Mouse (Mus musculus): Measurements from ENCODE around the gene Hsf2bp. TPM values are rescaled to one million over a fixed set of nuclear protein-coding genes. Genes with fewer than 3 reads are reported as not detected.
A peak's percentile ranks its signal among the peaks of the same experiment; 100 is the strongest.

The Hsf2bp gene
- total RNA-seq, 2 experiments from 2014 or later: 0.59 to 0.96 TPM

DNA sequence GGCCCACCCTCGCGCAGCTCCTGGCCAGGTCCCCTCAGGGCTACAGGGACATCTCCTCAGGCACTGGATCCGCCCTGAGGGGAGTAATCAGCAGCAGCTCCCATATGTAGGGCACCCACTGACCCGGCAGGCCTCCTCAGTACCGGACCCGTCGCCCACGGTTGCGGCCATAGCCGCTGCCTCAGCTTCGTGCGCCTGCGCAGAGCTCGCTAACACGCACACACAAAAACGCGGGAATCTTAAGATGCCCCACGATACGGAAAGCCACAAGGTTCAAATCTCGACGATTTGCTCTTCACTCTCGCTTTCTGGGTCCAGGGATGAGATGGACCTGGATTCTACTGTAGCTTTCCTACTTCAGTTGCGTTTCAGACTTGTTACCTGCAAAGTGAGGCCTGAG, 1.8 kb downstream of the Hsf2bp start:
- no peak for DNase-seq (ENCODE audit: low spot score in 2 of 2)

DNA sequence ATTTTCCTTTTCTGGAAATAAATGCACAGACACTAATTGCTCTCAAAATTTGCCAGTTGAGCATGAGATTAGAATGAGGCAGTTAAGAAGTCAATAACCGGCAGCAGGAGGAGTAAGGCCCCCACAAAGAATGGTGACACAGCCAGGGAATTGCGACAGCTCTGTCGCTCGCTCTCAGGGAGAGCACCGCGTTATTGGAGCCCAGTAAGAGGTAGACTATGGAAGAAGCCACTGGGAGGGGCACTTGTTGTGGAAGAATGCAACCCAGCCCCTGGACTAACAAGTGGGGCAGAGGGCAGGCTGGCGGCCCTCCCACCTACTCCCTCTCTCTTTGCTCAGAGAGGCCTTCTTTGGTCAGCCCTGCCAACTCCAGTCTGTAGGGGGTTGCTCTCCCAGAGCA, 4.5 kb downstream of the Hsf2bp start:
- no peak for DNase-seq (ENCODE audit: low spot score in 2 of 2)

DNA sequence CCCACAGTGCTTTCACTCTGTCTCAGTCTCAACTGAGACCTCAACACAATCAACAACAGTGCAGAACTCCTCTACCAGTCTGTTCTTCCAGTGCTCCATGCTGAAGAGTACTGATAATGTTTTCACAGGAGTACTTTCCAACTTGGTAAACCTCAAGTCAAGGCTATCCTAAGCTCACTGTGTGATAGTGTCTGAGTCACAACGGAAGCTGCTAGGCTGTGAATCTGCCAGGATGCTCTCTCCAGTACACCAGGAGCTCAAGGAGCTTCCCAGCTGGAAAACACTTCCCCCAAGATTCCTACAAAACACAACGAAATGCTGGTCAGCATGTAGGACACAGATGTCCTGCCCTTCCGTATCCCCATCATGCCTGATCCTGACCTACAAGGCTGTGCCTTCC, 7.8 kb downstream of the Hsf2bp start:
- no peak for DNase-seq (ENCODE audit: low spot score in 2 of 2)

DNA sequence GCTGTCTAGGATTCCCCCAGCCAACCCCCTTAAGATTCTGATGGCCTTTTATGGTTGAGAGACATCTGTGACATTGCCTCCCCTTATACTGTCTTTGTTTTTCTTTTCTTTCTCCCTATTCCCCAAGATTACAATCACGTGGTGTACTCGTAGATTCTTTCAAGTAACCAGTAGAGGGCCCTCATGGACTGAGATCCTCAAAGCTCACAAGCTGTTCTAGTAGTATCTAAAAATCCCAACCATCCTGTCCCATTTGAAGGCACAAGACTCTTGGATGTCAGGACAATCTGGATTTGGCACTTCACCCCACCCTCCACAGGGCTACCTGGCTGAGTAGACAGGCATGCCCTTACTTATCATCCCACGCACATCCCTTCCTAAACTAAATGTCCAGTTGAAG, 8.5 kb downstream of the Hsf2bp start:
- peak in 1 of 2 experiments; percentile 55 for DNase-seq (ENCODE audit: low spot score in 2 of 2)

DNA sequence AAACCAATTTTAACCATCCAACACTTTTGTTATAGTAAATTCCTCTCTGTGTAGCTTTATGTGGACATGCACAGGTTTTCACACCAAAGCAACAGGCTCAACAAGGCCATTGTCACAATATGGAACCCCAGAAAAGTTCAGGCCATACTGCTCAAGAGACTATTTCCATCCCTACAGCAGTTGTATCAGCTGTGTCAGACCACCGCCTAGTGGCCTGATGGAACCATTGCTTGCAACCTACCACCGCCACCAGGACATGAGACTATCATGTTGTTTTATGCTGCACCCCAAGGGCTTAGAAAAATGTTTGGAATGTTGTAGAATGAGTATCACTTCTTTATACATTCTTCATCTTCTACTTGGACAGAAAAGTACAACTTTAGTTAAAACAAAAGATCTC, 10.8 kb downstream of the Hsf2bp start:
- peak; percentile 27 to 78 for DNase-seq (ENCODE audit: low spot score in 2 of 2)

DNA sequence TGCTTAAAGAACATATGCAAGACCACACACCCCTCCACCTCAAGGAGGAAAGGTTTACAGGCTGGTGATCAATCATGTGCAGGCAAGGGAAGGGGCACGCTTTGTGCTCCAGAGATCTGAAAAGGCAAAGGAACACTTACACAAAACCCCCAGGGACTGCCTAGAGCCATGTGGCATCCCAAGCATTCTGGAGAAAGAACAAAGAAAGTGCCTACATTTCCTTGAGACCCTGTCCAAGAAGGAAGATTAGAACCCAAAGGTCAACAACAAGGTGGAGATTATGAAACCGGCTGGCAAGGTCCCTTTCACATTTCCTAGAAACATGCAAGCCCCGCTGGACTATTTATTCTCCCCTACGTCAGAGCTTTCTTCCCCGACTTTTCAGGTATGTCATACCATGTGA, 11.5 kb downstream of the Hsf2bp start:
- DNase-seq (ENCODE audit: low spot score in 2 of 2): no peak

DNA sequence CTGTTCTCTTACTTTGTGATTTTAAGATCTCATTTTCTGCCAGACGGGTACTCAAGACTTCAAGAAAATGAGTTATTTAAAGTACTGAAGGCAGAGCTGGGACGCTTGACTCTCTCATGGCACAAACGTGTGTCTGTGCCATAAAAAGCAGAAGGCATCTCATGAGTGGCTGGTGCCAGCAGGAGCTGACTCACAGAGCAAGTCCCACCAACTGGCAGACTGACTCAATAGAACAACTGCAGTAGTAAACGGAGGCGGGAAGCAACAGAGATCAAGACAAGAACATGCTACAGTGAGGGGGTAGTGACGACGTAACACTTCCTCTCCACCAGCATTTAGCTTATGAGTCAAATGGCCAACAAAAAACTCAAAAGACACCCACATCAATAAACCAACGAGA, 13.1 kb downstream of the Hsf2bp start:
- DNase-seq (ENCODE audit: low spot score in 2 of 2): peak; percentile 83 to 91

DNA sequence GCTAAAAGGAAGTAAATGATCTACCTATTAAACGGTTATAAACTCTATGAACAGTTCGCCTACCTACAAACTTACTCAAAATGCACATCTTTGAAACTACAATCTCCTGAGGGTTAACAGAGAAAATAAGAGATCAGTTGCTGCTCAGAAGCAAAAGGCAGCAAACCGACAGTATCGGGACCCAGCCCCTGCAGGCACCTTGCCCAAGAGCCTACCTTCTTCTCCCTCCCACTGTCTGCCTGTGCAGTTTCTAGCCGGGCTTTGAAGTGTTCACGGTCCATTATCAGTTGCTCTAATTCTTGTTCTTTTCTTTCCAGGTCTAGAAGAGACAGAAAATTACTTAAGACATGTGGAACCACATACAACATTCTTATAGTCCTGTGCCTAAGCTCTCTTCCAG, 13.6 kb downstream of the Hsf2bp start:
- no peak for DNase-seq (ENCODE audit: low spot score in 2 of 2)

DNA sequence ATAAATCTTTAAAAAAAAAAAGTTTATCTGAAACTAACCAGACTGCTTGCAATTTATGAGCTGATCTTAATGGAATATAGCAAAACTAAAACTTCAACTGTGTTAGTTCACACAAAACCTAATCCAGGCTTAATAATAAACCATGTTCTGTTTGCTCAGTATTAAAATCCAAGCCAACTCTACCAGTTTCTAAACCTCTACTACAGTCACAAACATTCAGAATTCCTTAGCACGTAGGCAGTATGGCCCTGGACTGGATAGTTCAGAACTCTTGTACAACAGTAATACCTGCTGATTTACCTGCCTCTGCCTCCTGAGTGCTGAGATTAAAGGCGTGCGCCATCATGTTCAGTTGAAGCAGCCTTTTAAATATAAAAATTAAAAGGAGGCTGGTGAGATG, 14.2 kb downstream of the Hsf2bp start:
- DNase-seq (ENCODE audit: low spot score in 2 of 2): no peak

DNA sequence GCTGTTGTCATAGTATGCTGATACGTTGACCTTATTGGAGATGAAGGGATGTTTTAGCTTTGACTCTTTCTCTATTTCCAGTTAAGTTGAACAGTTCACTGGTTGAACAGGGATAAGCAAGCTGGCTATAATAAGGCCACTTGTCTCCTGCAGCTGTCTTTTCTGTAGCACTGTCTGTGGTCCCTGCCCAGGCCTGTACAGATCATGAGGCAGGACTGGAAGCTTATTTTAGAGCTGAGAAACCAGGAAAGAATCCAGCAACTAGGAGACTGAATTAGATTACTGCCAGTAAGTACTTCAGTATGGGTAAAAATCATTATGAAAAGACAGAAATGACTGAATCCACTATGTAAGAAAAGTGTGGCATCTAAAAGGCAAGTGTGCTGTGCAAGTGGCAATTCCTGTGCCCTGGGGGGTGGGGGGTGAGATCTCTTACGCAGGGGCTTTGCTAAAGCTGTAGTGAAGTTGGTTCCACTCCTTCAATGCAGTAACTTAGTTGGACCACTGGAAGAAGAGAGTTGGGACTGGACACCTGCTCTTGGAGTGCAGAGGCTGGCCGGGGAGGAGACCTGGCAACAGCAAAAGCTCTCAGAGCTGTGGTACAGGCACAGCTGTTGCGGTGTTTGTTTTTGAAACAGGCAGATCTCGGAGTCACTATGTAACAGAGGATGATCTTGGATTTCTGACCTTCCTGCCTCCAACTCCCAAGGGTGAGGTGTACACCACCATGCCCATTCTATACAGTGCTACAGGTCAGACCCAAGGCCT, 17.8 kb downstream of the Hsf2bp start:
- no peak for DNase-seq (ENCODE audit: low spot score in 2 of 2)

DNA sequence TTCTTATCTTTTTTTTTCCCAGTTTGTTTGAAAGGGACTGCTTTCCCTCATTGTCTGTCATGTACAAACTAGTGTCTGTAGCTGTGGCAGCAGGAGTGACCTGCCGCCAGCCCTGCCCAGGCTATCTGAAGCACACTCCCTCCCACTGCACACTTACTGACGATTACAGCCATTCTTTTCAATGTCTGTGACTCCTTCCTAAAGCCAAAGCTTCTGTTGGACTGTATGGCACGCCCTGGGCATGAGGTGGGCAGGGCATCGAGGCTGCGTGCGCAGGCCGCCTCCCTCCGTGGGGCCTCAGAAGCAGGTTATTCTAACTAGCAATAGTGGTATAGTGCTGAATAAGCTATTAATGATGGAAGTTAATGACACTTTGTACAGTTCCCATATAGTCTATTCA, 19.7 kb downstream of the Hsf2bp start:
- no peak for DNase-seq (ENCODE audit: low spot score in 2 of 2)

DNA sequence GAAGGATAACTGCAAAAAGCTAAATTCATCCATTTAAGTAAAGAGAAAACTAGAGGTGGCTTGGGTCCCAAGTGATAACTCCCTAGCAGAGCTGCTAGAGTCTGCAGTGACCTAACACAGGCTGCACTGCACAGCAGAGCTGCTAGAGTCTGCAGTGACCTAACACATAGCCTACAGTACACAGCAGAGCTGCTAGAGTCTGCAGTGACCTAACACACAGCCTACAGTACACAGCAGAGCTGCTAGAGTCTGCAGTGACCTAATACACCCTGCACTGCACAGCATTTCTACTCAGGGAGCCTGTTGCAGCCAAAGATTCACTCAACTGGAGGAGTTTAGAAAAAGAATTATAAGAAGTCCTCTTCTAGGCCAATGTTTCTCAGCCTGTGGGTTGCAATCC, 22.5 kb downstream of the Hsf2bp start:
- no peak for DNase-seq (ENCODE audit: low spot score in 2 of 2)

DNA sequence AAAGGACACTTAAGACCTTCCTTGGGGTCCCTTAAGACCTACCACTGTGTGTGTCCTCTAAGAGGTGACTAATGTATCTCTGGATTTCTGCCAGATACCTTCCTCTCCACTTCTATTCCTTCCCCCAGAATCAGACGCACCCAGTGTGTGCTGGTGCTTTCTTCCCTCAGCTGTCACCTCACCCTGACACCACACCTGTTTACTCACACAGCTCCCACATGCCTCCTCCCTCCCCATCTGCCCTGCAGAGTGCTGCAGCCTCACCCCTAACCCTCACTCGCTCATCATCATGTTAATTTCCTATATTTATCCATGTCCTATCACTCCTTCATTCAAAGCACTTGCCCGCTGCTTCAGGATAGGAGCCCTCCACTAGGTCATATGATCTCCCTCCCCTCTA, 23.9 kb downstream of the Hsf2bp start:
- DNase-seq (ENCODE audit: low spot score in 2 of 2): no peak

DNA sequence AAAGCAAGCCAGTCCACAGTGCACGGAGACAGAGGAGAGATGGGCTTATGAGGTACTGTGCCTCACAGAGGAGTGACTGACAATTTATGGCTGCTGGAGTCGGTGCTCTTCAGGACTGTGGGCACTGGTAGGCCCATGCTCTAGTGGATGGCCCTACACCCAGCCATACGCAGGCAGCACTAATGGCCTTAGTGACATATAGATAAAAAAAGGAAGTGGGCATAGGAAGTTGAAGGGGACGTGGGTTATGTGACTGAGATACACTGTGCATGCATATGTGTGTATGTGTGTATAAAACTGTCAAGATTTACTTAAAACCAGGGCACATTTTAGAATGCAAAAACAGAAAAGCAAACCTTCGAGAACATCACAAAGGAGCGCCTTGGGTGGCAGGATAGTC, 24.5 kb downstream of the Hsf2bp start:
- no peak for DNase-seq (ENCODE audit: low spot score in 2 of 2)

DNA sequence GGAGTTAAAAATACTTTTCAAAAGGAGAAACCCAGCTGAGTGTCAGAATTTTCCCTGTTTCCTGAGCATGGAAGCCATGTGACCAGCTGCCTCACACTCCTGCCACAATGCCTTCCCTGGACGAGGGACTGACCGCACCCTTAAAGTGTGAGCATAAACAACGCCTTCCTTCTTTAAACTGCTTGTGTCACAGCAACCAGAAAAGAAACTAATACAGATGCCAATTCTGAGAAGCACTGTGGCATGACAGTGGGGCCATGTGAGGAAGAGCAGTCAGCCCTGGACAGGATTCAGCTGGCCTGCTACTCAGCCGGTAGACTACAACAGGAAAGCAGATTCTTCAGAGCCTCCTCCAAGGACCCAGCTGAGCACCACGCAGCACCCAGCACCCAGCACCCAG, 29.3 kb downstream of the Hsf2bp start:
- no peak for DNase-seq (ENCODE audit: low spot score in 2 of 2)

DNA sequence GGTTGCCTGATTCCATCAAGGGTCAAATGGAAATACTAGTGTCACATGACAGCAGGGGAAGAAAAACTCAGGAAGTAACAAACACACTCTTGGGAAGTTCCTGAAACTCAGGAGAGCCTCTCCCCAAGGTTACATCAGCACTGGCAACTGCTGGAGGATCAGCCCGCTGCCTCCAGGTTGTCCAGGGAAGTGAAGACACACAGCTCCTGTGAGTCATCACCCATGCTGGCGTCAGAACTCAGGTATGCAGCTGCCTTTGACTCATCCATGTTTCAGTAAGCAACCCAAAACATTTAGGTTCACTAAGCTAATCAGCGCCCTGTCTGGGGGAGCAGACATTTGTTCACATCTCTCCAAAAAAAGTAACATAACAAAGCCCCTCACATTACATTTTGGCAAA, 32.9 kb downstream of the Hsf2bp start:
- no peak for DNase-seq (ENCODE audit: low spot score in 2 of 2)

DNA sequence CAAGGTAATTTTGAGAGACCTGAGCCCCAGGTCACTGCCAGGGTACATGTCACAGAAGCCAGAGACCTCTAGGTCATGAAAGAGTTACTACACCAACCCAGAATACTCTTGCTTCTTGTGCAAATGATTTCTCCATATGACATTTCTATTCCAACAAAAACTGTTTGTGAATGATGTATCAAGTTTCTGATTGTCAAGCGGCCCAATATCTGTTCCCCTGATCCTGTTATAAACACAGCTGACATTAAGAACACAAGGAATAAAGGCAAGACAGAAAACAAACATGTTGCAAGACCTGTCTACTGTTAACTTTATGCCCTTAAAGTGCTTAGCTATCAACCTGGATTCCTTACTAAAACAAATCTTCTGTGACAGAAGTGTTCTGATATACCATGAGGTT, 37.8 kb downstream of the Hsf2bp start:
- no peak for DNase-seq (ENCODE audit: low spot score in 2 of 2)

DNA sequence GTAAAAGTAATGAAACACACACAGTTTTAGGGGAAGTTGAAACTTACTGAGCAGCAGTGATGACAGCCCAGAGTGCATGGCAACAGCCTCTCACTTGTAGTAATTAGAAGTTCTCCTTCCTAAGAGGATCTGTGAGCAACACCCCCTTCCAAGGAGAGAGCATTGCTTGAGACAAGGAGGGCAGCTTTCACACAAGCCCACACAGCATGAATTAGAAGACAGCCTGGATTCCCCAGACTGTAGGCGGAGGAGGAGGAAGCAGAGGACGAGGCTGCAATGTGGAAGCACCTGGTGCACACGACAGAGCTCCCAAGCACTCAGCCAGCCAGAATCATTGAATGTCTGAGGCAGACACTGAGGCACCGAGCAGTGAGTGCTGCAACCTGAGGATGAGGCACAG, 39.8 kb downstream of the Hsf2bp start:
- no peak for DNase-seq (ENCODE audit: low spot score in 2 of 2)

DNA sequence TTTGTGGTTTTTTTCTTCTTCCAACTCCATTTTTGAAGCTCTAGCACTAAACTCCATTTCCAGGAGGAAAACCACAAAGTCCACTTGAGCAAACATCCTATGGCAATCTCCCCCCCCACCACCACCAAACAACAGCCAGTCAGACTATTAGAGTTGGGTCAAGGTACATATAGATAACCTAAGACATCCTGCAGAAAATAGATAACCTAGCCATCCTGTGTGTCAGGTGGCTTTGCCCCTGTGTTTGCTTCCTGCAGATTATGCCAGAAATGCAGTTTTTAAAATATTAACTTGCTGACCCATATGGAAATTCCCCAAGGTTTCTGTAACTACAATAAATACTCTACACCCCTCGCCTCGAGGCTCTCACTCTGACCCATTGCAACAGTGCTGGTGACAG, 40.4 kb downstream of the Hsf2bp start:
- no peak for DNase-seq (ENCODE audit: low spot score in 2 of 2)

DNA sequence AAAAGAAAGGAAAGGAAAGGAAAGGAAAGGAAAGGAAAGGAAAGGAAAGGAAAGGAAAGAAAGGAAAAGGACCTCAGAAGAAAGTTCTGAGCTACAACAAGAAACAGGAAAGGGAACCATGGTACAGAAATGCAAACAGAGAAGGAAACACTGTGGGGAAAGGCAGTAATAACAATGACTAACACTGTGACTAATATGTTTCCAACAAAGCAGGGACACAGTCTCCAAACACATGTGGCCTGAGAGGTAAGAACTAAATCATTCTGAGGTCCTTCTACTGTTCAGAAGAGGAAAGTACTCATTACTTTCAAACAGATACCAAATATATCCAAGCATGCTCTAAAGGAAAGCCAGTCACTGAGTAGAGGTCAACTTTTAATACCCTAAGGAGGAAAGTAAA, 42.0 kb downstream of the Hsf2bp start:
- no peak for DNase-seq (ENCODE audit: low spot score in 2 of 2)

DNA sequence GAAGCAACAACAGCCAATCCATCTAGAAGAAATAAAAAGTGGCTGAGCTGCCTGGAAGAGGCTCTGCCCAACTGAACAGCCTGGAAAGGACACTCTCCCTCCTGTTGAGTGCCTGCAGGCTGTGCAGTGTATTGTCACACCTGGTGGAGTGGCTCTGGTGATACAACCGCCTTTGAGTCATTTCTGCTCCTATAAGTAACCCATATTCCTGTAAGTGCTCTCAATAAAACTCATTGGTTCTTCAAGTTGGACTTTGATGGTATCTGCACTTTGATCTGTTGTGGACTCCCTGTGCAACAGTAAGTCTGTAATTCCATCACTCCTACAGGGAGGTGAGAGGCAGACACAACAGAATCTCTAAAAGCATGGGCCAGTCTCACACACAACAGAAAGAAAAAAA, 42.8 kb downstream of the Hsf2bp start:
- no peak for DNase-seq (ENCODE audit: low spot score in 2 of 2)

DNA sequence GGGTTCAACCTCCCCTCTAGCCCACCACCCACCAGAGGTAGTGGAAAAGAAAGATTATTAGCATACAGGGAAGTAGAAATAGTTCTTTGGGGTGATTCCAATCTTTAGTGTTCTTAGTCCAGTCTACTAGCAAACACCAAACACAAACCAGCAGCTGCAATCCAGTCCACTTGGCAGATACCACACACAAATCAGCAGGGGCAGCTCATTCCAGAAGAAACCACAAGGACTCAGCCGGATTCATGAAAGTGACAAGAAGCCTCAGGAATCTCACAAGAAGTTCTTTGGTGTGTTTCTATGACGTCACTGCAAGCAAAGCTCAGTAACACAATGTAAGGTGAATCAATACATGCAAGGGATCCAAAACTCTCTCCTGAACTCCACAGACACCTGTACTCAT, 44.1 kb downstream of the Hsf2bp start:
- DNase-seq (ENCODE audit: low spot score in 2 of 2): no peak

DNA sequence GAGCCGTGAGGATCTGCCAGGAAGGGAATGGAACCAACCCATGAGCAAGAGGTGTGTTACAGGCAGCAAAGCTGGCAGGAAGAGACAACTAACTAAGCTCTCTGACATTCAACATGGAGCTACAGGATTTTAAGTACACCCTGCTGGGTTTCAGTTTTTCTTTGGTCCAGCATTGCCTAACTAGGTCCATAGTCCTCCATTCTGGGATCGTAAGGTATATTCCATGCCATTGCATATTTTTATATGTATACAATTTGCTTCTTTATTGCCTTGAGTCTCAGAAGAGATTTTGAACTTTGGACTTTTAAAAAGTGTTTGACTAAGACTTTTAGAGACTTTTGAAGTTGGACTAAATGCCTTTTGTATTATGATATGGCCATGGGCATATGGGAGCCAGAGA, 47.1 kb downstream of the Hsf2bp start:
- DNase-seq (ENCODE audit: low spot score in 2 of 2): no peak

DNA sequence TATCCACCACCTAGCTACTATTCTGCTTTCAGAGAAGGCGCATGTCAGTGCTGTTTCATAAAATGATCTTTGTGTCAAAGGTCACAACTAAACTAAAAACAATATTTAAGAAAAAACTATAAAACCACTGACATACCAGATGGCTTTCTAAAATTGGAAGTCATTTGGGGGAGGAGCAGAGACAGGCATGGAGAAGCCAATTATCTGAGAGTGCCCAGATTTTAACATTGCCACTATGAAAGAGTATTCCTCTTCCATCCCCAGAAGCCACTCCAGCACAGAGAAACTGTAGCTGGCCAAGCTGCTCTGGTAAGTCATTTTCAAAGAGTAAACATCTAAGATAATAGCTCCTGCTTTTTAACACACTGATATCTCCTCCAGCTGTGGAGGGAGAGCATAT, 49.2 kb downstream of the Hsf2bp start:
- peak in 1 of 2 experiments; percentile 8 for DNase-seq (ENCODE audit: low spot score in 2 of 2)

All from layer of hippocampus, adult 18-20 months (tissue).